Mouse (Mus musculus) liver, embryonic 11.5 days (tissue): ENCODE measurements around the gene Ywhah. TPM values are rescaled to one million over a fixed set of nuclear protein-coding genes. Genes with fewer than 3 reads are reported as not detected.

Source experiments
- ATAC-seq: fragments of 200-750 bp; cut with Nextera tagmentation; replicated peaks from 2 replicates; pipeline ENCODE4 v1.8.0; 2017; ENCODE audit warnings: moderate number of reproducible peaks, mild to moderate bottlenecking, moderate TSS enrichment, moderate library complexity; ENCODE audit not compliant: low FRiP score
- DNase-seq: peaks from one replicate; pipeline ENCODE4 v3.0.0-alpha.2; 2017; ENCODE audit warnings: low spot score
- H3K27ac ChIP-seq: fragments of 300-500 bp; sonication (generic); 2 replicates; pipeline ENCODE4 v1.5.1; 2014; ENCODE audit warnings: mild to moderate bottlenecking, low read depth, low read length, control low read depth
- H3K27me3 ChIP-seq: fragments of 300-500 bp; sonication (generic); replicated peaks from 2 replicates; pipeline ENCODE4 v1.6.1; 2014; ENCODE audit warnings: low read length, mixed read lengths; ENCODE audit not compliant: control insufficient read depth, insufficient read depth
- H3K36me3 ChIP-seq: fragments of 300-500 bp; sonication (generic); 2 replicates; pipeline ENCODE4 v1.6.1; 2014; ENCODE audit warnings: mild to moderate bottlenecking, low read length, moderate library complexity, mixed read lengths; ENCODE audit not compliant: control insufficient read depth, insufficient read depth
- H3K4me1 ChIP-seq: fragments of 300-500 bp; sonication (generic); replicated peaks from 2 replicates; pipeline ENCODE4 v1.6.1; 2014; ENCODE audit warnings: low read length, mixed read lengths; ENCODE audit not compliant: control insufficient read depth, insufficient read depth
- H3K4me2 ChIP-seq: fragments of 300-500 bp; sonication (generic); 2 replicates; pipeline ENCODE4 v1.6.1; 2014; ENCODE audit warnings: mild to moderate bottlenecking, control low read depth, moderate library complexity
- H3K4me3 ChIP-seq: fragments of 300-500 bp; sonication (generic); 2 replicates; pipeline ENCODE4 v1.5.1; 2014; ENCODE audit warnings: low read depth, low read length, control low read depth
- H3K9ac ChIP-seq: fragments of 300-500 bp; sonication (generic); 2 replicates; pipeline ENCODE4 v1.6.1; 2014; ENCODE audit warnings: low read depth, low read length, control low read depth
- H3K9me3 ChIP-seq: fragments of 300-500 bp; sonication (generic); 2 replicates; pipeline ENCODE4 v1.6.1; 2016; ENCODE audit warnings: low read length, inconsistent platforms, mixed read lengths; ENCODE audit not compliant: control insufficient read depth
- WGBS: fragments of 180-500 bp; shearing (Covaris S2); extraction: QIAGEN DNeasy Blood & Tissue Kit; methylation state at CpG from one replicate; pipeline ENCODE4 v1.1.7; 2014; 5-methylcytosine and 5-hydroxymethylcytosine counted together
- polyA plus RNA-seq: library from polyadenylated mRNA; unstranded; fragments of >200 nt; fragmentation: Nextera tagmentation; extraction: Ambion mirVana; gene quantifications from 2 replicates; pipeline ENCODE4 v1.2.1, GENCODE M21; 2014

The Ywhah gene
- polyA plus RNA-seq, 1 experiment from 2014 or later = 361 TPM

DNA sequence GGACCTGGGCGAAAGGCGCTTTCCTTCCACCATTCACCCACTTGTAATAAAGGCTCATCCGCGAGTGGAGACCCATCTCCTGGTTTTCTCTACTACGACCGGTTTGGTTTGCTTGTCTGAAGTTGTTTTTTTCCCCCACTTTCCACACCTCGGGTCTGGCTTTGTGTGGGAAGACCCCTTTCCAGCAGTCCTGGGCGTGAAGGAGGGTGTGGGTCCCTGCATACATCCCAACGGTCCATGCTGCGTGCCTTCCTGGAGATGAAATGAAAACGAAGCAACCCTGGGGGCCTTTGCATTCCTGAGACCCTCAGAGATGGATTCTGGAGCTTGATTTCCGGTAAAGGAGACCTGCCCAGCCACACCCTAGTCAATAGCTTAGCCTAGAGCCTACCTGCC lies 808 bp downstream of the Ywhah start:
- Histone ChIP-seq H3K9ac (peak overlapping the region; percentile 92), H3K9me3 (no peaks in the 10 kb centered on the region), H3K27me3 (no peaks in the 10 kb centered on the region), H3K4me2 (peak overlapping the region; percentile 90), H3K27ac (peak overlapping the region; percentile 100), H3K4me3 (peak overlapping the region; percentile 85), H3K36me3 (peaks cover 10% of the 10 kb centered on the region; the same call in 1 of the 2 replicates), H3K4me1 (peaks cover 25% of the 10 kb centered on the region)
- under 1% methylated on average over 12 of the region's 12 CpGs for WGBS
- ATAC-seq (no peak), DNase-seq (peak; percentile 57)

DNA sequence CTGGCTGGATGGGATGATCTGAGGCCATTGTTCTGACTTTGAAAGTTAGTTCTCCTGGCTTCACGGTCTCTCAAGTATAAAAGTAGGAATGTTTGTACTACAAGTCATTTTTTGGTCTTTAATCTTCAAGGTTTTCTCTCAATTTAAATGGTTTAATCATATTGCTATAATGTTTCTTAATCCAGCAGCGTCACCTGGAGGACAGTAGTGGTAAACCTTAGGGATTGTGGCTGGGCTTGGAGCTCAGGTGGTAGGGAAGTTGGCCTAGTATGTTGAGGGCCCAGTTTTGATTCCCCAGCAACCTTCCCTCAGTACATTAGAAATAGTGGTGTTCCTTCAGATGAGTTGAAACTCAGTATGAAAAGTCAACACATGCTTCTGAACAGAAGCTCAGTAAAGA lies 3.0 kb downstream of the Ywhah start:
- DNase-seq (no peak), ATAC-seq (no peak)
- 83% methylated on average over 2 of the region's 2 CpGs for WGBS
- Histone ChIP-seq H3K36me3 (peaks cover 13% of the 10 kb centered on the region; the same call in 1 of the 2 replicates), H3K9me3 (no peaks in the 10 kb centered on the region), H3K9ac (no peak overlapping the region), H3K27ac (no peak overlapping the region), H3K4me2 (peak overlapping the region; percentile 5; the same call in 1 of the 2 replicates), H3K4me3 (no peak overlapping the region), H3K27me3 (no peaks in the 10 kb centered on the region), H3K4me1 (peaks cover 26% of the 10 kb centered on the region)

- Histone ChIP-seq H3K27me3 (no peaks in the 10 kb centered on the region), H3K9me3 (no peaks in the 10 kb centered on the region), H3K36me3 (peaks cover 18% of the 10 kb centered on the region), H3K4me2 (no peak overlapping the region), H3K4me1 (peaks cover 21% of the 10 kb centered on the region), H3K9ac (no peak overlapping the region), H3K4me3 (no peak overlapping the region), H3K27ac (no peak overlapping the region)
- 90% methylated on average over 4 of the region's 4 CpGs for WGBS
- DNase-seq = no peak
- no peak for ATAC-seq
These were observed 4.7 kb downstream of the Ywhah start for GRCm38 (mm10) chr5:33023337-33023736.

GRCm38 (mm10) chr5:33024474-33024873 lies 5.9 kb downstream of the Ywhah start:
- WGBS = 53% methylated on average over 5 of the region's 5 CpGs
- Histone ChIP-seq H3K4me1 (peaks cover 21% of the 10 kb centered on the region), H3K36me3 (peaks cover 18% of the 10 kb centered on the region)

DNA sequence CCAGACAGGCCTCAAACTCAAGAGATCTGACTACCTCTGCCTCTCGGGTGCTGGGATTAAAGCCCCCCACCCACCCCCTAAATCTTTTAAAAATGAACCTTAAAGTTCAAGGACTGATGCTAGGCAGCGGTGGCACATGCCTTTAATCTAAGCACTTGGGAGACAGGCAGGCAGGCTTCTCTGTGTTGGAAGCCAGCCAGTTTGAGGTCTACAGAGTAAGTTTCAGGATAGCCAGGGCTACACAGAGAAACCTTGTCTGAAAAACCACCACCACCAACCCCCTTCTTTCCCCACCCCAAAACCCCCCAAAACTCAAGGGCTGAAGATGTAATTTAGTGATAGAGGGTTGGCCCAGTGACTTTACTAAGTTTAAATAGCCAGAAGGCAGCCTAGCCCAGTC lies 10.0 kb downstream of the Ywhah start:
- WGBS = 81% methylated on average over 2 of the region's 2 CpGs
- no peaks in the 10 kb centered on the region for H3K27me3 ChIP-seq
- no peak overlapping the region for H3K27ac ChIP-seq
- no peak for DNase-seq
- H3K9ac ChIP-seq = no peak overlapping the region
- H3K4me3 ChIP-seq = no peak overlapping the region
- peaks cover 21% of the 10 kb centered on the region for H3K4me1 ChIP-seq
- no peak overlapping the region for H3K4me2 ChIP-seq
- no peak for ATAC-seq
- peaks cover 13% of the 10 kb centered on the region for H3K36me3 ChIP-seq
- no peaks in the 10 kb centered on the region for H3K9me3 ChIP-seq

More at GRCm38 (mm10) chr5:33024474-33024873, 5.9 kb downstream of the Ywhah start:
- DNase-seq = no peak
- ATAC-seq = no peak
- Histone ChIP-seq H3K4me3 (no peak overlapping the region), H3K4me2 (no peak overlapping the region), H3K9ac (no peak overlapping the region), H3K9me3 (no peaks in the 10 kb centered on the region), H3K27me3 (no peaks in the 10 kb centered on the region), H3K27ac (no peak overlapping the region)

DNA sequence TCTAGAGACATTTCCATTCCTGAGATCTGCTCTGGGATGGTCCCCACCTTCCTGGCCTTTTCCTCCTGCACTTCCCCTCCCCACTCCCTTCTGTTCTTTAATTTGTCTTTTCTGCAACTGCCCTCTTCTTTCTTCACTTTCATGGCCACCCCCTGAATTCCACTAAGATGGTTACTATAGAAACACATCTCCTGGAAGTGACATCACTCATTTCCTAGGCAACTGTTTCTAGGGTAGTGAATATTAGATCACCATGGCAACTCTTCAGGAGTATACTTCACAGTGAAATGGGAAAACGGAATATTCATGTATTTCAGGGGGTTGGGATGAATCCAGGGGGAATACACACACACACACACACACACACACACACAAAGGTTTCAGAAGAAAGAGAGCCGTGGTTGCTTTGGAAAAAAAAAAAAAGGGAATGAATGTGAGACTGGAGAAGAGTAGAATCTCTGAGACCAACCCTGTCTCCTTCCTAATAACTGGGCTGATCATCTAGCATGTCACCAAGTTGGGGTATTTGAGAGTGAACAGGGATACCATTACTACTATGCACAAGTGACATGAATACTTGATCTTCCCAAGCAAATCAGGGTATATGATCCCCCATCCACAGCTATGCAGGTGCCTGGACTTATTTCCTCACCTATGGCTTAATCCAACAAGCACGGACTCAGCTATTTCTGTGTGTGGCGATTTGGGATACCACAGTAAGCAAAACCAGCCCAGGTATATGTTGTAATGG lies 12.0 kb downstream of the Ywhah start:
- H3K27ac ChIP-seq = no peak overlapping the region
- WGBS = 76% methylated on average over 4 of the region's 4 CpGs
- H3K27me3 ChIP-seq = no peaks in the 10 kb centered on the region
- H3K4me3 ChIP-seq = no peak overlapping the region
- peaks cover 5% of the 10 kb centered on the region for H3K36me3 ChIP-seq
- ATAC-seq = no peak
- H3K9me3 ChIP-seq = no peaks in the 10 kb centered on the region
- no peak overlapping the region for H3K9ac ChIP-seq
- no peak for DNase-seq
- H3K4me1 ChIP-seq = peaks cover 21% of the 10 kb centered on the region
- no peak overlapping the region for H3K4me2 ChIP-seq

DNA sequence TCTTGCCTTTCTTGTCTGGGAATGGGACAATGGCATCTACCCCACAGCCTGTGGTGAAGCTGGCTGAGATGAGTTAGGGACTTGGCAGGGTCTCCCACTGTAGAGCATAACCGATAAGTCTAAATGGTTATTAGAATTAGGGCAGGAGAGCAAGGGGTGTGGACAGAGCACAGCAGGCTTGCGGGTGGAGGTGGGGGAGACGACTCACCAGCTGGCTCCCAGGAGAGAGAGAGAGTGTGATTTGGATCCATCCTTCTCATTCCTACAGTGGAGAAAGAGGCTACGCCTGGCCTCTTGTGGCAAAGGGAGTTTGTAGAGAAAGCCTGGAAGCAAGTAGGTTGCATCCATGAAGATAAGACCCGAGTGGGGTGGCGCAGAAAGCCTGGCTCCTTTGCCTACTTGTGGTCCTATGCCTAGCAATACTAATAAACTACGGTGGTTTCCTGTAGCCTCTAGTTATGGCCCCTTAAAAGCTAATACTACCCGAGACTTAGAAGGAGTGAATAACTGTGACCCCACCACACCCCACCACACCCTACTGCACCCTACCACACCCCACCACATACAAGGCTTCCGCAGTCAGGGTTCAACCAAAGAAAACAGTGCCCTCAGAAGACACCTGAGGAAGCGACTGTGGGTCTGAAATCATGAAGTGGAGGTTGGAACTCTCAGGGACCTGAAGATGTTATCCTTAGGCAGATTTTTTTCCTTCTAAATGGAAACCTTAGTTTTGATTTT lies 13.6 kb downstream of the Ywhah start:
- no peak overlapping the region for H3K4me3 ChIP-seq
- DNase-seq (no peak), ATAC-seq (peak; percentile 54; the same call in 1 of the 2 replicates)
- H3K36me3 ChIP-seq = peaks cover 5% of the 10 kb centered on the region
- H3K27me3 ChIP-seq = no peaks in the 10 kb centered on the region
- H3K9ac ChIP-seq = 0 out of 2 replicates have a peak overlapping the region, but pooled peaks have one; percentile 9
- H3K4me2 ChIP-seq = peak overlapping the region; percentile 44
- 72% methylated on average over 10 of the region's 10 CpGs for WGBS
- no peak overlapping the region for H3K27ac ChIP-seq
- H3K9me3 ChIP-seq = no peaks in the 10 kb centered on the region
- H3K4me1 ChIP-seq = peaks cover 21% of the 10 kb centered on the region

DNA sequence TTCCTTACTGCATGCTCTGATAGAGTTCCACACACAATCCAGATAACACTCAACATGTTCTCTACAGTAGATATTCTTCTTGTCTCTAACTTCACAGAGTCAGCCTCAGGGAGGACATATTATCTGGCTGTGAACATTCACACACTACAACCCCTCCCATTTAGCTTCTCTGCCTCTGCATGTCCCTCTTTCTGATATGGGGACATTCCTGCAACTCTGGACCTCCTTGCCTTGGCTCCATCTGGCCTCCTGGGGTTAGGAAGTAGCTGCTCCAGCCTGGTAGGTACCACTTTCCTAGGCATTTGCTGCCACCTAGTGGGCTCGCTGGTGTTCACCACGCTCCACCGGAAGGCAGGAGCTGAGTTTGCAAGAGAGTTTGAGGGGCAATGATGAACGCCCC lies 14.5 kb downstream of the Ywhah start:
- Histone ChIP-seq H3K4me2 (peak overlapping the region; percentile 43; the same call in 1 of the 2 replicates), H3K27ac (no peak overlapping the region), H3K27me3 (no peaks in the 10 kb centered on the region), H3K4me3 (no peak overlapping the region), H3K4me1 (peaks cover 21% of the 10 kb centered on the region), H3K9ac (no peak overlapping the region), H3K36me3 (peaks cover 2% of the 10 kb centered on the region; the same call in 1 of the 2 replicates), H3K9me3 (no peaks in the 10 kb centered on the region)
- WGBS = 0% methylated on average over 4 of the region's 4 CpGs
- ATAC-seq = peak; percentile 85
- peak; percentile 85 for DNase-seq
